Mouse (Mus musculus) stomach, embryonic 15.5 days (tissue): ENCODE measurements around the gene Mthfs. TPM values are rescaled to one million over a fixed set of nuclear protein-coding genes. Genes with fewer than 3 reads are reported as not detected.
"Not testable (repeated sequence)": the region's sequence is repeated elsewhere in the genome, so short reads cannot be mapped to it uniquely, and the experiment has no call there.

Experiments
- ATAC-seq: fragments of 200-750 bp; cut with Nextera tagmentation; 2 replicates; pipeline ENCODE4 v1.8.0; 2017; ENCODE audit warnings: low read depth, moderate number of reproducible peaks, moderate TSS enrichment; ENCODE audit not compliant: insufficient read depth, low FRiP score
- H3K27ac ChIP-seq: fragments of 300-500 bp; sonication (generic); 2 replicates; pipeline ENCODE4 v1.5.1; 2015; ENCODE audit warnings: mild to moderate bottlenecking, inconsistent platforms
- H3K27me3 ChIP-seq: fragments of 300-500 bp; sonication (generic); replicated peaks from 2 replicates; pipeline ENCODE4 v1.6.1; 2015; ENCODE audit warnings: inconsistent platforms
- H3K36me3 ChIP-seq: fragments of 300-500 bp; sonication (generic); 2 replicates; pipeline ENCODE4 v1.6.1; 2015; ENCODE audit warnings: inconsistent platforms
- H3K4me1 ChIP-seq: fragments of 300-500 bp; sonication (generic); 2 replicates; pipeline ENCODE4 v1.6.1; 2015; ENCODE audit warnings: inconsistent platforms
- H3K4me2 ChIP-seq: fragments of 300-500 bp; sonication (generic); 2 replicates; pipeline ENCODE4 v1.6.1; 2015; ENCODE audit warnings: mild to moderate bottlenecking, inconsistent platforms
- H3K4me3 ChIP-seq: fragments of 300-500 bp; sonication (generic); replicated peaks from 2 replicates; pipeline ENCODE4 v1.5.1; 2015; ENCODE audit warnings: inconsistent platforms
- H3K9ac ChIP-seq: fragments of 300-500 bp; sonication (generic); 2 replicates; pipeline ENCODE4 v1.6.1; 2015; ENCODE audit warnings: inconsistent platforms
- H3K9me3 ChIP-seq: fragments of 300-500 bp; sonication (generic); 2 replicates; pipeline ENCODE4 v1.6.1; 2016; ENCODE audit warnings: inconsistent platforms
- WGBS: fragments of 180-500 bp; shearing (Covaris S2); methylation state at CpG from one replicate; pipeline ENCODE4 v1.1.7; 2015; 5-methylcytosine and 5-hydroxymethylcytosine counted together
- polyA plus RNA-seq: library from polyadenylated mRNA; unstranded; fragments of >200 nt; fragmentation: Nextera tagmentation; extraction: Ambion mirVana; gene quantifications from 2 replicates; pipeline ENCODE4 v1.2.1, GENCODE M21; 2015

The Mthfs gene
- polyA plus RNA-seq, 1 experiment from 2014 or later, result 31.2 TPM

- H3K4me3 ChIP-seq, H3K9me3 ChIP-seq, H3K4me1 ChIP-seq, H3K27ac ChIP-seq, H3K27me3 ChIP-seq, H3K36me3 ChIP-seq, ATAC-seq, H3K4me2 ChIP-seq, H3K9ac ChIP-seq: not testable (repeated sequence)
- 43% methylated on average over 1 of the region's 1 CpGs for WGBS
Observed at GRCm38 (mm10) chr9:89212428-89212827, 2.0 kb downstream of the Mthfs start.

- H3K4me3 ChIP-seq, H3K9ac ChIP-seq, ATAC-seq, H3K27me3 ChIP-seq, H3K4me2 ChIP-seq, H3K27ac ChIP-seq, H3K4me1 ChIP-seq, H3K9me3 ChIP-seq, H3K36me3 ChIP-seq: not testable (repeated sequence)
- WGBS, result 90% methylated on average over 4 of the region's 4 CpGs
Observed at GRCm38 (mm10) chr9:89218174-89218573, 7.7 kb downstream of the Mthfs start.

GRCm38 (mm10) chr9:89219668-89220067, 9.2 kb downstream of the Mthfs start:
- H3K27ac ChIP-seq, H3K27me3 ChIP-seq, H3K4me1 ChIP-seq, H3K9me3 ChIP-seq, H3K4me2 ChIP-seq, H3K36me3 ChIP-seq, H3K4me3 ChIP-seq, ATAC-seq, H3K9ac ChIP-seq: not testable (repeated sequence)
- WGBS, result 94% methylated on average over 4 of the region's 4 CpGs

GRCm38 (mm10) chr9:89220704-89221287, 10.3 kb downstream of the Mthfs start:
- WGBS, result 65% methylated on average over 6 of the region's 6 CpGs
- not testable (repeated sequence) for H3K36me3 ChIP-seq, ATAC-seq

GRCm38 (mm10) chr9:89226071-89226470, 15.6 kb downstream of the Mthfs start:
- no peak overlapping the region for H3K4me3 ChIP-seq
- WGBS, result 44% methylated on average over 4 of the region's 4 CpGs
- H3K4me2 ChIP-seq, result no peak overlapping the region
- H3K9me3 ChIP-seq, result no peaks in the 10 kb centered on the region
- no peaks in the 10 kb centered on the region for H3K4me1 ChIP-seq
- no peak overlapping the region for H3K9ac ChIP-seq
- no peak for ATAC-seq
- H3K27ac ChIP-seq, result no peak overlapping the region
- H3K36me3 ChIP-seq, result no peaks in the 10 kb centered on the region
- H3K27me3 ChIP-seq, result no peaks in the 10 kb centered on the region

More at GRCm38 (mm10) chr9:89220704-89221287, 10.3 kb downstream of the Mthfs start:
- H3K4me1 ChIP-seq, H3K27ac ChIP-seq, H3K9ac ChIP-seq, H3K9me3 ChIP-seq, H3K27me3 ChIP-seq, H3K4me3 ChIP-seq, H3K4me2 ChIP-seq: not testable (repeated sequence)

- no peaks in the 10 kb centered on the region for H3K36me3 ChIP-seq
- no peak for ATAC-seq
- 88% methylated on average over 7 of the region's 7 CpGs for WGBS
- no peak overlapping the region for H3K27ac ChIP-seq
- H3K4me1 ChIP-seq, result no peaks in the 10 kb centered on the region
- no peaks in the 10 kb centered on the region for H3K27me3 ChIP-seq
- no peaks in the 10 kb centered on the region for H3K9me3 ChIP-seq
- no peak overlapping the region for H3K4me2 ChIP-seq
- H3K9ac ChIP-seq, result no peak overlapping the region
- no peak overlapping the region for H3K4me3 ChIP-seq
Observed at GRCm38 (mm10) chr9:89228122-89228521, 17.6 kb downstream of the Mthfs start.

GRCm38 (mm10) chr9:89230897-89231497, 20.5 kb downstream of the Mthfs start:
- not testable (repeated sequence) for H3K4me1 ChIP-seq, H3K9ac ChIP-seq, H3K27me3 ChIP-seq, H3K9me3 ChIP-seq, H3K4me3 ChIP-seq, ATAC-seq, H3K4me2 ChIP-seq, H3K27ac ChIP-seq, H3K36me3 ChIP-seq
- WGBS, result 69% methylated on average over 2 of the region's 2 CpGs

- not testable (repeated sequence) for H3K4me2 ChIP-seq, H3K4me1 ChIP-seq, H3K36me3 ChIP-seq, H3K9ac ChIP-seq, H3K9me3 ChIP-seq, H3K27me3 ChIP-seq, ATAC-seq, H3K27ac ChIP-seq, H3K4me3 ChIP-seq
- 68% methylated on average over 4 of the region's 4 CpGs for WGBS
Observed at GRCm38 (mm10) chr9:89237131-89237530, 26.7 kb downstream of the Mthfs start.

GRCm38 (mm10) chr9:89238976-89239505, 28.6 kb downstream of the Mthfs start:
- not testable (repeated sequence) for ATAC-seq, H3K36me3 ChIP-seq, H3K4me1 ChIP-seq, H3K27ac ChIP-seq, H3K9ac ChIP-seq, H3K9me3 ChIP-seq, H3K4me2 ChIP-seq, H3K27me3 ChIP-seq, H3K4me3 ChIP-seq
- 63% methylated on average over 4 of the region's 5 CpGs for WGBS

GRCm38 (mm10) chr9:89240516-89241019, 30.1 kb downstream of the Mthfs start:
- ATAC-seq, H3K4me1 ChIP-seq, H3K9ac ChIP-seq, H3K27ac ChIP-seq, H3K4me2 ChIP-seq, H3K4me3 ChIP-seq, H3K9me3 ChIP-seq, H3K27me3 ChIP-seq, H3K36me3 ChIP-seq: not testable (repeated sequence)
- WGBS, result 88% methylated on average over 3 of the region's 3 CpGs

GRCm38 (mm10) chr9:89253400-89253799, 42.9 kb downstream of the Mthfs start:
- Histone ChIP-seq H3K9ac (no peak overlapping the region), H3K27ac (no peak overlapping the region), H3K4me3 (no peak overlapping the region), H3K27me3 (no peaks in the 10 kb centered on the region), H3K36me3 (no peaks in the 10 kb centered on the region), H3K4me1 (no peaks in the 10 kb centered on the region), H3K4me2 (no peak overlapping the region), H3K9me3 (no peaks in the 10 kb centered on the region)
- 69% methylated on average over 2 of the region's 2 CpGs for WGBS
- no peak for ATAC-seq

GRCm38 (mm10) chr9:89256556-89257335, 46.3 kb downstream of the Mthfs start:
- H3K36me3 ChIP-seq, result no peaks in the 10 kb centered on the region
- H3K9me3 ChIP-seq, result no peaks in the 10 kb centered on the region
- no peak overlapping the region for H3K9ac ChIP-seq
- H3K27me3 ChIP-seq, result no peaks in the 10 kb centered on the region
- H3K4me2 ChIP-seq, result no peak overlapping the region
- H3K4me3 ChIP-seq, result no peak overlapping the region
- WGBS, result 82% methylated on average over 12 of the region's 12 CpGs
- H3K27ac ChIP-seq, result no peak overlapping the region
- ATAC-seq, result no peak
- no peaks in the 10 kb centered on the region for H3K4me1 ChIP-seq
